Mouse (Mus musculus): ENCODE results near the gene A1cf. TPM values are rescaled to one million over a fixed set of nuclear protein-coding genes. Genes with fewer than 3 reads are reported as not detected.

Gene A1cf
- polyA plus RNA-seq, 1 experiment from 2014 or later = 0.05 TPM

Other genes starting within 250 kb of the A1cf start
- 10.7 and 11.5 TPM in 2 replicates for gene Prkg1, start 103.7 kb upstream of the A1cf start, polyA plus RNA-seq (2016; fragmentation: Nextera tagmentation; extraction: Ambion mirVana)
- 2.6 and 3.1 TPM in 2 replicates for gene Asah2, start 239.4 kb downstream of the A1cf start, polyA plus RNA-seq (2016; fragmentation: Nextera tagmentation; extraction: Ambion mirVana)

Measured in heart, embryonic 12.5 days (tissue).